Mouse (Mus musculus) gastrocnemius, postnatal 4 days (tissue): ENCODE results near the gene Dpp6. TPM values are rescaled to one million over a fixed set of nuclear protein-coding genes. Genes with fewer than 3 reads are reported as not detected.

Experiments used
- DNase-seq, 2 experiments: peaks; one replicate each; pipeline ENCODE4 v3.0.0; 2021 to 2022; ENCODE audit warnings: low spot score in 2 of 2, mixed read lengths in 2 of 2
- total RNA-seq, 2 experiments: library from RNA; stranded (reverse); gene quantifications; 2 replicates each; pipeline ENCODE4 v1.2.3; 2021

The Dpp6 gene
- total RNA-seq, 2 experiments from 2014 or later: 5.0 to 5.6 TPM

DNA sequence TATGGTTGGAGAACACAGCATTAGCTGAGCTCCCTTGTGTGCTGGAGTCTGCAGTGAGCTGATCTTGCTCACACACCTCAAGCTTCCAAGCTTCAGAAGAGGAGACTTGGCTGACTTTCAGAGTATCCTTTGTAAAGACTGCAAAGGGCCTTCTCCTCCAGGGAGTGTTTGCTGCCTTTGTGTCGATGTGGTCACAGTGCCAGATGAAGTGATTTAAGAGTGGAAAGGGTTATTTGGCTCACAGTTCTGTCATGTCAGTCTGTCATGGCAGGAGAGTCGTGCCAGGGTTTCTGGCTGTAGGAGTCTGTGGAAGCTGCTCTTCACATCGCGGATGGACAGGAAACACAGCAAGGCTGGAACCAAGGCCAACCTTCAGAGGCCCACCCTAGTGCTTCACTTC, 899.0 kb downstream of the Dpp6 start:
- no peak for DNase-seq

DNA sequence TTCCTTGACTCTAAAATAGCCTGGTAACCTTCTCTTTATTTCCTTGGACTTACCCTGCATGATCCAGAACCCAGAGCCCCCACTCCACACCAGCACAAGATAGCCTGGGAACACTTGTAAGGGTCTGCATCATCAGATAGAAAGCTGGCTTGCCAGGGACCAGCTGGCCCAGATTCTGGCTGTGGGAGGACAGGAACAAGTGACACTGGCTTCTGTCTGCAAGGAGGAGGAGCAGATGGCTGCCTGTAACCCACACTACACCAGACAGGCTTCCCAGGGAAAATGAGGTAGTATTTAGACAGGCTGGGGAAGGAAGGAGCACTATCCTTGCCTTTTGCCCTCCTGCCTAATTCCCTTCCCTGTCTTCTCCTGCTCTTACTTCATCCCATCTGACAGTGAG, 900.3 kb downstream of the Dpp6 start:
- DNase-seq: no peak

DNA sequence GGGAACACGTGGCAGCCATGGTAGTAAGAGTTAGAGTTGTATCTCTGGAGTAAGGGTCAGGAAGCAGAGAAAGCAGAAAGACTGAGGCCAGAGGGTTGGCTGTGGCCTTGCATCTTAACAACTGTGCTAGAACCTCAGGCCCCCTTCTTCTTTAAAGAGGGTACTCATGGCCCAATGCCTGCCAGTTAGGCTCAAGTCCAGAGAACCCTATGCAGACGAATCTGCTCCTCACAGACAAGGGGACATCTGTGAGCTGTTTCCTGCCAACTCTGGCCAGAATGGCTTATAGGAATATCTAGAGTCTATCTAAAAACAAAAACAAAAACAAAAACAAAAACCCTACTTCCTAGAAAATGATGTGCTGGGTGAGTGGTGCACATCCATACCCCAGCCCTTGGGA, 902.3 kb downstream of the Dpp6 start:
- no peak for DNase-seq

DNA sequence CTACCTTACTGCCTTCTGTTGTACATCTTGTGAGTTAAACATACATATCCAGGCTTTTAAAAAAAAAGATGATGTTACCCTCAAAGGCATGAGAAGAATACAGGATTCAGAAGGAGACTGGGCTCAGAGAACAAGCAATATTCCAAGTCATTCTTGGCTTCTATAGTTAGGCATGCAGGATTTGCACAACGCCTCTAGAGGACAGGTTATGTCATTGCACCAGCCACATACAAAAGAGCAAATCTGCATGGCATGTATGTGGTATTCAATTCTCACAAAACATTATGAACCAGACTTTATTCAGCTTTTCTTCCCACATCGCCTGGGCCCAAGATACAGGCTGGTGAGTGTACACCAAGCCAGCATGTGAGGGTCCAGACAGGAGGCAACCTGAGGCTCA, 907.5 kb downstream of the Dpp6 start:
- DNase-seq: no peak

DNA sequence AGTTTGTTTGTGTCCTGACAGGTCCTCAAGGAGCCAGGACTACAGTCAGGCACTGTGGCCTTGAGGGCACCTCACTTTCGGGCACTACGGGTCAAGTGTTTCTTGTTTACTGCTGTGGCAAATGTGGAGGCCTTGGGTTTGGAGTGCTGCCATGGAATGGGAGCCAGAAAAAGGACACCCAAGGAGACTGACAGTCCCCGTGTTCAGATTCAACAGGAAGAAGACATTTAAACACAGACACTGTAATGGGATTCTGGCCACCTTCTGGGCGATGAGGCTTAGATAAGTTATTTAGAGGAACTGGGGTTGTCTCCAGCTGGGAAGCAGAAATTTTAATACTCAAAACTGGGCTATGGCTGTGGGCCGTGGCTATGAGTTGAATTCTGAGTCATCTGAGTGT, 913.7 kb downstream of the Dpp6 start:
- DNase-seq: no peak

DNA sequence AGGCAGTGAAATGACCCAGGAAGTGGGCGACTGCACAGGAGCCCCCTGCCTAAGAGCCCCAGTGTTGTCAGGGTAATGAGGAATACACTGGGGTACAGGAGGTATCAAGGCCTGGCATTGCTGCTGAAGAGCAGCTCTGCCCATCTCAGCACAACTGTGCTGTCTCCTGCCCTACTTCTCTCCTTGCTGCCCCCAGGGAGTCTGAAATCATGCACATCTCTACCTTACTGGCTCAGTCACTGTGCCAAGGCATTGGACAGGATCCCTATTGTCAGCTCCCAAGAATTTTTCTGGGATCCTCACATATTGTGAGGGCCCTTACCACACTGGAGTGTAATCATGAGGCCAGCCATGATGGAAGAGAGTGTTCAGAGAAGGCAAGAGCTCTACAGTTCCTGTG, 914.4 kb downstream of the Dpp6 start:
- DNase-seq: no peak

DNA sequence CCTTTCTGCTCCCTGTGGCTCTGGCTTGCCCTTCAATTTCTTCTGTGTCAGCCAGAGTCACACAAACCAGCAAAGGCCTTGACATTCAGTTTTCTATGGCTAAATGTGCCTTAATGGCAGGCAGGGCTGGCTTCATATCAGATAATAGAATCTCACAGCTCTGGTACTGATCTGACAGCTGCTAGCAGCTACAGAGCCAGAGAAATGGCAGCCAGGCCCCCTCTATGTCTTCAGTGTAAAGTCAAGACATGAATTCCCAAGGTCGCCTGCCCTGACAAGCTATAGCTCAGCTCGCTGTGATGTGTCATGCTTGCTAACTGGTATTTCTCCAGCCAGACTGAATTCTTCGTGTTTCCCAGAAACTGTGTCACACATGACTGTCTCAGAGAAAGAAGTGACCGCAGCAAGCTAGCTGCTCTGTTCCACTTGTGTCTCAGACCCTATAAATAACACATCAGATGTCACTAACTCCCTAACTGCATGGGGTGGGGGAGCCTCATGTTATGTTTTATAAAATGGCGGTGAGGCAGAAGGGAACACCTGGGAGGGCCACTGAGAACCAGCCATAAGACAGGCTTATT, 915.4 kb downstream of the Dpp6 start:
- DNase-seq: no peak

DNA sequence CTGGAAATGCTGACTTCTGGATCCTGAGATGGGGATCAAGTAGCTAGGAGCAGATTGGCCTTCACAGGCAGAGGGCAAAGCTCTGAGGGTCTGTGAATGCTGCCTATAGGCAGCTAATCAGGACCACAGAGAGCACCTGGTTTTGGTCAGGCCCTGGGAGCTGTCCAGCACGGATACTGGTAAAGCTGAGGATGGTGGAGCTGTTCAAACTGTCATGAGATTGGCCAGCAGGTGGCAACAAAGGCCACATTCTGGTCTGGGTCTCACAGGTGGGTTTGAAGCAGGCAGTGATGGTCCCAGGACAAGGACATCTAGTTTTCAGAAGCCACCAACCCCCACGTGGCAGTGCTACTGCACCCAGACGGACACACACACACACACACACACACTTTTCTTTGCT, 920.2 kb downstream of the Dpp6 start:
- DNase-seq: peak in 1 of 2 experiments; percentile 39

DNA sequence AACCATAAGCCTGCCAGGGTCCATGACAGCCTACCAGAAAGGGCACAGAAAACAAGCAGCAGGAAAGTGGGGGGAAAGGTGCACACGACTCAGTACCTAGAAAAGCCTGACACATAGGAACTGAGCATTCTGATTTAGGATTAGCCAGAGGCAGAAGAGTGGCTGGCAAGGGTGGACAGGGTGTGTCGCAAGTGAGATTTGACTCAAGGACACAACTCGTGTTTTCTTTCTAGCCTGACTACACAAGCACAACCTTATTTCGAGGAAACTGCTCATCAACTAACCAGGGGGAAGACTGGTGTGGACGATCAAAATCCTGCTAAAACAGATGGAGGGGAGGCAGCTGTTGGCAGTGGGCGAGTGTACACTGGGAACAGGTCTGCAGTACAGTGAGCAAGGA, 922.2 kb downstream of the Dpp6 start:
- no peak for DNase-seq

DNA sequence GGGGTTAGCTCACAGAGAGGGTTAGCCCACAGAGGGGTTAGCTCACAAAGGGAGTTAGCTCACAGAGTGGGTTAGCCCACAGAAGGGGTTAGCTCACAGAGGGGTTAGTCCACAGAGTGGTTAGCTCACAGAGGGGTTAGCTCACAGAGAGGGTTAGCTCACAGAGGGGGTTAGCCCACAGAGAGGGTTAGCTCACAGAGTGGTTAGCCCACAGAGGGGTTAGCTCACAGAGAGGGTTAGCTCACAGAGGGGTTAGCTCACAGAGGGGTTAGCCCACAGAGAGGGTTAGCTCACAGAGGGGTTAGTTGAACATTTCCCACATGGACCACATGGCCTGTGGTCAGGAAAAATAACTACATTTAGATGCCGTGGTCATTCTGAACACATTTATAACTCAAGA, 927.9 kb downstream of the Dpp6 start:
- no peak for DNase-seq

DNA sequence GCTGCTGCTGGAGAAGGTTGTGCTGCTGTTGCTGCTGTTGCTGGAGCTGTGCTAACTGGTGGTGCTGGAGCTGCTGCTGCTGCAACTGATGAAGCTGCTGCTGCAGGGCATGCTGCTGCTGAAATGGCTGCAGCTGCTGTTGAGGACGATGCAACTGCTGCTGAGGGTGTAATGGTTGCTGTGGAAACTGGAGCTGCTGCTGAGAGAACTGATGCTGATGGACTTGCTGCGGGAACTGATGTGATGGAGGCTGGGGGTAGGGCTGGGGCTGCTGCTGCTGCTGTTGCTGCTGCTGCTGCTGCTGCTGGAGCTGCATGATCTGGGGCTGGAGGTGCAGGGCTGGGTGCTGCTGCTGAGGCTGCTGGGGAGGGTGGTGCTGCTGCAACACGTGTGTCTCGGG, 948.8 kb downstream of the Dpp6 start:
- no peak for DNase-seq

DNA sequence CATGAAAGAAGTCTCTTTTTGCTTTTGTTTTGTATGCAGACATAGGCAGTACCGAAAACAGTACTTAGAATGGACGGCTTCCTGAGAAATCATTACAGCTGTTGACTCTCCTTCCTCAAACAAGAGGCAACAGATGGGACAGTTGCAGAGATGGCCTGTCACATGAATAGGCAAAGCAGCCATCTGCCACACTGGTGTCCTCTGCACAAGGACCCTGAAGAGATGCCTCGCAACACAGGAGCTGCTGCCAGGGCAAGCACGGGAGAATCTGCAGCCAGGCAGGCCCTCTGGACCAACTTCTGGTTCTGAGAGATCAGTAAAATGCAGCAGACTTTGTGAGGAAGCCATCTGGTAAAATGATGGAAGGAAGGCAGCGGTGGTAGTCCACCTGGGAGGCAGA, 950.9 kb downstream of the Dpp6 start:
- no peak for DNase-seq
